Mouse (Mus musculus) CH12.LX (cell line): Measurements from ENCODE around the gene Numb.

ENCODE experiments used
- CTCF ChIP-seq, 2 experiments: IDR thresholded peaks in 1 of 2; conservative IDR thresholded peaks in 1 of 2; 2 replicates each; pipeline ENCODE4 v1.5.1; 2011 to 2012; ENCODE audit warnings: low read depth in 2 of 2, low read length in 2 of 2, improper control_type of control experiment in 1 of 2, inconsistent platforms in 1 of 2, mild to moderate bottlenecking in 1 of 2, moderate library complexity in 1 of 2
- POLR2A ChIP-seq: IDR thresholded peaks from 2 replicates; pipeline ENCODE4 v1.6.1; 2011; ENCODE audit warnings: low read depth, mild to moderate bottlenecking, improper control_type of control experiment, low read length
- POLR2AphosphoS2 ChIP-seq: IDR thresholded peaks from 2 replicates; pipeline ENCODE4 v1.6.1; 2011; ENCODE audit warnings: low read depth, low read length, improper control_type of control experiment
- SIN3A ChIP-seq: IDR thresholded peaks from 2 replicates; pipeline ENCODE4 v1.6.1; 2012; ENCODE audit warnings: low read length, improper control_type of control experiment, inconsistent platforms
- USF1 ChIP-seq: IDR thresholded peaks from 2 replicates; pipeline ENCODE4 v1.6.1; 2014; ENCODE audit warnings: low read depth, mild to moderate bottlenecking, inconsistent platforms, low read length, improper control_type of control experiment

- TF ChIP-seq CTCF (conservative IDR thresholded peaks at IDR 0.05 in 1 of 2, IDR thresholded peaks at IDR 0.05 in 1 of 2; ENCODE audit: low read depth in 2 of 2, low read length in 2 of 2) (no peak), USF1 (no peak), POLR2AphosphoS2 (no peak), POLR2A (no peak), SIN3A (no peak)
These were observed 28.2 kb upstream of the Numb start for GRCm38 (mm10) chr12:83949776-83950492.
